15 mouse cellular contexts compared by ENCODE assay signal in the genomic region with DNA sequence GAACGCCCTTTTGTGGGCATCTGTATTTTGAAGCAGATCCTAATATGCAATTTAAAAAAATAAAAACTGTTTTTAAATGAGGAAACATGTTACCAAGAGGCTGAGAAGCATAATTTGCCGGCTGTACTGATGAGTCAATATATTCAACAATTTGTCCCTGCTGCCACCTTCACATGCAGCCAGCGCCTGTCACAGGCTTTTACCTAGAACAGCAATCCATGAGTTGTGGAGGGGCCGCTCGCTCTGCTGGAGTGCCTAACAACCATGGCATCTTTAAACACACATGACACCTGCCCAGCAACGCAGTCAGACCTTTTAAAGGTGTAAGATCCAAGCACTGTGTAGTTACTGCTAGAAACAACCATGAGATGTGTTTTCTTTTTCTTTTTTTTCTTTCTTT.
DNase-seq lines count a peak whose midpoint lies in the region; ATAC-seq and TF ChIP-seq lines count a peak whose summit lies in the region.
"Had no signal": no experiment of that assay in that cellular context is flagged by ENCODE, and none has a peak within 500 bp of the region (broad histone marks: within the 10 kb centered on the region; RNA-seq: fewer than 3 reads in every experiment).

No protein-coding gene starts in this region.

- no peaks in the 10 kb centered on the region for H3K36me3 ChIP-seq in forebrain, postnatal 0 days (ENCODE audit: insufficient read depth)
- no peaks in the 10 kb centered on the region for H3K36me3 ChIP-seq in neural tube, embryonic 15.5 days

- WGBS in forebrain, postnatal 0 days = 49% methylated on average over 6 of the region's 6 CpGs
- WGBS in neural tube, embryonic 15.5 days = 68% methylated on average over 6 of the region's 6 CpGs

- no peaks in the 10 kb centered on the region for H3K9me3 ChIP-seq in forebrain, postnatal 0 days (ENCODE audit: low read length)
- no peaks in the 10 kb centered on the region for H3K9me3 ChIP-seq in neural tube, embryonic 15.5 days (replicated peaks)

- peak overlapping the region; percentile 11; the same call in 1 of the 2 replicates for H3K4me2 ChIP-seq in forebrain, postnatal 0 days (ENCODE audit: low read depth)
- no peak overlapping the region for H3K4me2 ChIP-seq in neural tube, embryonic 15.5 days
- H3K4me2 ChIP-seq: liver, embryonic 11.5 days; midbrain, embryonic 11.5 days had no signal

- peak; percentile 8 for DNase-seq in kidney, postnatal 10 days
- DNase-seq in kidney, adult 9 months = no peak
- peak; percentile 77 for DNase-seq in brain, adult 2 months (ENCODE audit: low read depth, low spot score)
- peak; percentile 30 for DNase-seq in forebrain, postnatal 0 days
- peak; percentile 46 to 74 for DNase-seq in left cerebral cortex, postnatal 14 days (ENCODE audit: low spot score in 2 of 2)
- no peak for DNase-seq in B cell, adult 2 months
- DNase-seq: cerebellum, adult 9-11 months; heart, adult 18-20 months; heart, postnatal 10 days; lung, postnatal 10 days; thymus, postnatal 14 days had no signal

- no peaks in the 10 kb centered on the region for H3K4me1 ChIP-seq in forebrain, postnatal 0 days (ENCODE audit: insufficient read depth)
- H3K4me1 ChIP-seq in neural tube, embryonic 15.5 days = no peaks in the 10 kb centered on the region

- no peak for TF ChIP-seq CTCF in forebrain, postnatal 0 days (IDR thresholded peaks at IDR 0.05; ENCODE audit: low read depth)

- no peak overlapping the region for H3K9ac ChIP-seq in forebrain, postnatal 0 days
- no peak overlapping the region for H3K9ac ChIP-seq in neural tube, embryonic 15.5 days (replicated peaks)

- intact Hi-C loops in left cerebral cortex, postnatal 14 days (cut with DNase I) = loop anchor here (10.0 kb wide), 1 partner anchor 187 kb away; a partner anchor contains a TSS

- H3K27ac ChIP-seq in forebrain, postnatal 0 days (ENCODE audit: low read depth, low read length) = no peak overlapping the region
- no peak overlapping the region for H3K27ac ChIP-seq in neural tube, embryonic 15.5 days (replicated peaks)

- H3K4me3 ChIP-seq in forebrain, postnatal 0 days (ENCODE audit: low read depth, low read length) = no peak overlapping the region
- no peak overlapping the region for H3K4me3 ChIP-seq in neural tube, embryonic 15.5 days (replicated peaks)

- no peaks in the 10 kb centered on the region for H3K27me3 ChIP-seq in forebrain, postnatal 0 days (ENCODE audit: insufficient read depth, low read length)
- no peaks in the 10 kb centered on the region for H3K27me3 ChIP-seq in neural tube, embryonic 15.5 days (replicated peaks)

- ATAC-seq in forebrain, postnatal 0 days = peak; percentile 82
- ATAC-seq in neural tube, embryonic 15.5 days (ENCODE audit: low FRiP score) = no peak
- ATAC-seq: CD4-positive, CD25-positive, alpha-beta regulatory T cell, adult 4 months had no signal

Comparison
In these comparisons a context has a peak if more than half of its experiments do, and no peak if none do; other contexts are left out.
1. DNase-seq: peak in kidney, postnatal 10 days (single experiment), brain, adult 2 months (single experiment), forebrain, postnatal 0 days (single experiment) and left cerebral cortex, postnatal 14 days (2 of 2); none in kidney, adult 9 months (single experiment) and B cell, adult 2 months (0 of 2).